Mouse (Mus musculus): ENCODE results near the gene Cd28. TPM values are rescaled to one million over a fixed set of nuclear protein-coding genes. Genes with fewer than 3 reads are reported as not detected.

Cd28 gene
- 3.9 and 7.8 TPM in 2 replicates for polyA plus RNA-seq (2012; ENCODE audit: low replicate concordance)

DNA sequence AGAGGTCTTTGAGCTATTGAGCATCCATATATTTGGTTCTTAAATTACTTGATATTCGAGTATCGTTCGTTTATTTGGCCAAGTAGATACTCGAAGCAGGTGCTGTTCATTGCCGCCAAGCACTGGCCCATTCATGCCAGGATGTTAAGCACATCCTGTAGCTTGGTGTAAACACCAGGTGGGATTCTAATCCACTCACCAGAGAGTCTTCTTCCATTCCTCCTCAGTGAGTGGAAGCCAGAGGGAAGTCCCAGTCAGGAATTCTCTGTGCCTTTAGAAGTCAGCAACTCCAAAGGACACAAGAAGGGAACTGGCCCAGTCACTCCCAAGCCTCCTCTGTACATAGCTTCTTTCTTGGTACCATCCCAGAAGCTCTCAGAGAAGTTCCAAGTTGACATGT, at the start of gene Cd28:
Cd28 (plus strand) TSS at position 234 of the 400 bp plus-strand sequence.

Other genes with a start within 250 kb of the Cd28 start
- gene Raph1, start 149.7 kb upstream of the Cd28 start, polyA plus RNA-seq (2012; ENCODE audit: low replicate concordance) = 0.97 and 1.4 TPM in 2 replicates
- gene Ctla4, start 170.2 kb downstream of the Cd28 start, polyA plus RNA-seq (2012; ENCODE audit: low replicate concordance) = 0.68 and 1.8 TPM in 2 replicates

Measured in hematopoietic multipotent progenitor cell, adult 10-12 weeks (in vitro differentiated cells).